Mouse (Mus musculus): ENCODE results near the gene Wsb2. TPM values are rescaled to one million over a fixed set of nuclear protein-coding genes. Genes with fewer than 3 reads are reported as not detected.
"Not testable (repeated sequence)": the region's sequence is repeated elsewhere in the genome, so short reads cannot be mapped to it uniquely, and the experiment has no call there.

Gene Wsb2
- total RNA-seq, 2 experiments from 2014 or later: 84.2 to 90.8 TPM

- intact Hi-C loops (cut with DNase I): loop anchor here (10.0 kb wide), 1 partner anchor 265 kb away; the partner anchor contains the start of gene Suds3
- DNase-seq: no peak
These were observed 23.1 kb downstream of the Wsb2 start for GRCm38 (mm10) chr5:117380199-117380598.

GRCm38 (mm10) chr5:117381785-117382184, 24.7 kb downstream of the Wsb2 start:
- no peak for DNase-seq
- intact Hi-C loops (cut with DNase I): loop anchor here (10.0 kb wide), 1 partner anchor 267 kb away; the partner anchor contains the start of gene Suds3

- intact Hi-C loops (cut with DNase I): loop anchor here (10.0 kb wide), 1 partner anchor 268 kb away; the partner anchor contains the start of gene Suds3
- DNase-seq: no peak
These were observed 26.1 kb downstream of the Wsb2 start for GRCm38 (mm10) chr5:117383198-117383597.

- intact Hi-C loops (cut with DNase I): loop anchor here (10.0 kb wide), 1 partner anchor 274 kb away; the partner anchor contains the start of gene Suds3
- peak in 1 of 2 experiments; percentile 26 for DNase-seq
These were observed 31.2 kb downstream of the Wsb2 start for GRCm38 (mm10) chr5:117388296-117388751.

GRCm38 (mm10) chr5:117388877-117389276, 31.8 kb downstream of the Wsb2 start, which contains the start of gene Rfc5:
Gene Rfc5 (minus strand): TSS chr5:117389047.
- peak; percentile 86 to 94 for DNase-seq

GRCm38 (mm10) chr5:117390895-117391294, 33.8 kb downstream of the Wsb2 start:
- intact Hi-C loops (cut with DNase I): no loop called here
- DNase-seq: no peak

More at GRCm38 (mm10) chr5:117388877-117389276, 31.8 kb downstream of the Wsb2 start, which contains the start of gene Rfc5:
- intact Hi-C loops (cut with DNase I): loop anchor here (10.0 kb wide), 1 partner anchor 274 kb away; the partner anchor contains the start of gene Suds3

GRCm38 (mm10) chr5:117395834-117396233, 38.7 kb downstream of the Wsb2 start:
- no peak for DNase-seq
- intact Hi-C loops (cut with DNase I): no loop called here

GRCm38 (mm10) chr5:117396596-117397014, 39.5 kb downstream of the Wsb2 start:
- intact Hi-C loops (cut with DNase I): no loop called here
- no peak for DNase-seq

- DNase-seq: no peak
- intact Hi-C loops (cut with DNase I): no loop called here
These were observed 40.3 kb downstream of the Wsb2 start for GRCm38 (mm10) chr5:117397371-117397770.

- intact Hi-C loops (cut with DNase I): no loop called here
- no peak for DNase-seq
These were observed 41.0 kb downstream of the Wsb2 start for GRCm38 (mm10) chr5:117398007-117398550.

GRCm38 (mm10) chr5:117399281-117399680, 42.2 kb downstream of the Wsb2 start:
- intact Hi-C loops (cut with DNase I): no loop called here
- no peak for DNase-seq

GRCm38 (mm10) chr5:117403609-117404008, 46.5 kb downstream of the Wsb2 start:
- intact Hi-C loops (cut with DNase I): no loop called here
- DNase-seq: no peak

- intact Hi-C loops (cut with DNase I): loop anchor here (5.0 kb wide), 1 partner anchor 97 kb away; no protein-coding TSS in a partner anchor
- DNase-seq: not testable (repeated sequence)
These were observed 47.6 kb downstream of the Wsb2 start for GRCm38 (mm10) chr5:117404671-117405070.

- intact Hi-C loops (cut with DNase I): loop anchor here (5.0 kb wide), 1 partner anchor 101 kb away; no protein-coding TSS in a partner anchor
- no peak for DNase-seq
These were observed 51.1 kb downstream of the Wsb2 start for GRCm38 (mm10) chr5:117408216-117408615.

- intact Hi-C loops (cut with DNase I): loop anchor here (5.0 kb wide), 1 partner anchor 102 kb away; no protein-coding TSS in a partner anchor
- DNase-seq: no peak
These were observed 52.3 kb downstream of the Wsb2 start for GRCm38 (mm10) chr5:117409369-117409768.

GRCm38 (mm10) chr5:117413507-117414501, 56.7 kb downstream of the Wsb2 start, which contains the start of gene Ksr2:
Gene Ksr2 (plus strand): TSS chr5:117414000.
- intact Hi-C loops (cut with DNase I): no loop called here
- no peak for DNase-seq

- intact Hi-C loops (cut with DNase I): no loop called here
- DNase-seq: no peak
These were observed 57.5 kb downstream of the Wsb2 start for GRCm38 (mm10) chr5:117414611-117415010.

- no peak for DNase-seq
- intact Hi-C loops (cut with DNase I): no loop called here
These were observed 58.2 kb downstream of the Wsb2 start for GRCm38 (mm10) chr5:117415011-117415912.

GRCm38 (mm10) chr5:117417442-117417841, 60.3 kb downstream of the Wsb2 start:
- no peak for DNase-seq

More at GRCm38 (mm10) chr5:117417442-117417841, 60.3 kb downstream of the Wsb2 start:
- intact Hi-C loops (cut with DNase I): no loop called here

Data from gastrocnemius, postnatal 36 days (tissue).